Mouse (Mus musculus) forebrain, postnatal 0 days (tissue): Measurements from ENCODE around the gene Ccnd1. TPM values are rescaled to one million over a fixed set of nuclear protein-coding genes. Genes with fewer than 3 reads are reported as not detected.
A peak's percentile ranks its signal among the peaks of the same experiment; 100 is the strongest.

Experiments used
- ATAC-seq: fragments of 200-750 bp; cut with Nextera tagmentation; 2 replicates; pipeline ENCODE4 v1.8.0; 2017; ENCODE audit warnings: mild to moderate bottlenecking, moderate library complexity
- DNase-seq: peaks from one replicate; pipeline ENCODE4 v3.0.0-alpha.2; 2015
- H3K27ac ChIP-seq: fragments of 300-500 bp; sonication (generic); 2 replicates; pipeline ENCODE4 v1.5.1; 2014; ENCODE audit warnings: low read depth, mild to moderate bottlenecking, antibody characterized with exemption, low read length, moderate library complexity, mixed read lengths
- H3K27me3 ChIP-seq: fragments of 300-500 bp; sonication (generic); 2 replicates; pipeline ENCODE4 v1.6.1; 2014; ENCODE audit warnings: mild to moderate bottlenecking, low read length, mixed read lengths; ENCODE audit not compliant: insufficient read depth
- H3K36me3 ChIP-seq: fragments of 300-500 bp; sonication (generic); 2 replicates; pipeline ENCODE4 v1.6.1; 2014; ENCODE audit warnings: mild to moderate bottlenecking, moderate library complexity; ENCODE audit not compliant: insufficient read depth
- H3K4me1 ChIP-seq: fragments of 300-500 bp; sonication (generic); 2 replicates; pipeline ENCODE4 v1.6.1; 2014; ENCODE audit warnings: antibody characterized with exemption; ENCODE audit not compliant: insufficient read depth
- H3K4me2 ChIP-seq: fragments of 300-500 bp; sonication (generic); 2 replicates; pipeline ENCODE4 v1.6.1; 2014; ENCODE audit warnings: low read depth, mild to moderate bottlenecking, moderate library complexity
- H3K4me3 ChIP-seq: fragments of 300-500 bp; sonication (generic); 2 replicates; pipeline ENCODE4 v1.5.1; 2014; ENCODE audit warnings: low read depth, low read length, mixed read lengths
- H3K9ac ChIP-seq: fragments of 300-500 bp; sonication (generic); 2 replicates; pipeline ENCODE4 v1.6.1; 2014; ENCODE audit warnings: mild to moderate bottlenecking
- H3K9me3 ChIP-seq: fragments of 300-500 bp; sonication (generic); 2 replicates; pipeline ENCODE4 v1.6.1; 2016; ENCODE audit warnings: low read length
- CTCF ChIP-seq: sonication (generic); IDR thresholded peaks from 2 replicates; pipeline ENCODE4 v1.5.1; 2016; ENCODE audit warnings: antibody characterized with exemption, control low read depth, low read depth
- WGBS: fragments of 180-500 bp; shearing (Covaris S2); extraction: QIAGEN DNeasy Blood & Tissue Kit; methylation state at CpG from one replicate; pipeline ENCODE4 v1.1.7; 2014; 5-methylcytosine and 5-hydroxymethylcytosine counted together
- polyA plus RNA-seq: library from polyadenylated mRNA; unstranded; fragments of >200 nt; fragmentation: Nextera tagmentation; extraction: Ambion mirVana; gene quantifications from 2 replicates; pipeline ENCODE4 v1.2.1, GENCODE M21; 2015
- total RNA-seq: library from RNA; depleted of rRNA; stranded (reverse); fragments of >200 nt; gene quantifications from 2 replicates; pipeline ENCODE4 v1.2.3, GENCODE M21; 2014

Ccnd1 gene
- total and polyA plus RNA-seq, 2 experiments from 2014 or later, result 29.0 to 33.5 TPM

DNA sequence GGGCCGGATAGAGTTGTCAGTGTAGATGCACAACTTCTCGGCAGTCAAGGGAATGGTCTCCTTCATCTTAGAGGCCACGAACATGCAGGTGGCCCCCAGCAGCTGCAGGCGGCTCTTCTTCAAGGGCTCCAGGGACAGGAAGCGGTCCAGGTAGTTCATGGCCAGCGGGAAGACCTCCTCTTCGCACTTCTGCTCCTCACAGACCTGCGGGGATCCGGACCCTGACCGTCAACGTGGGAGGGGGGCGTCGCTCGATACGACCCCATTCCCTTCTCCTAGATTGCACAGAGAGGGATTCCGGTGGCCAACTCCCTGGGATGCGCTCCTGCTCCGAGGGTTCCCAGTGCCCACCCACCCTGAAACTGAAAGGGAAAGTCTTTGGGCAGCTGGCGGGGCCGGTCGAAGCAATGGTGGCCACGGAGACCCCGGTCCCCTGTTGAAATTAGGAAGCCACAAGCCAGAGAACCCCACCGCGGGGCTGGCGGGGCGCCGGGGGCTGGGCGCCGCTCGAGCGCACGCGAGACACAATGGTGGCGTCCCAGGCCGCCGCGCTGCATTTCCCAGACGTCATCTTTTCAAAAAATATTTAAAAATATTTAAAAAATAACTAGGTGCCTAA, 1.7 kb downstream of the Ccnd1 start:
- H3K4me3 ChIP-seq, result peak overlapping the region; percentile 44
- peak overlapping the region; percentile 52 for H3K9ac ChIP-seq
- WGBS, result under 1% methylated on average over 39 of the region's 39 CpGs
- peak; percentile 18 for DNase-seq
- H3K4me2 ChIP-seq, result peak overlapping the region; percentile 87
- no peak for ATAC-seq
- peaks cover 32% of the 10 kb centered on the region for H3K4me1 ChIP-seq
- TF ChIP-seq CTCF, result no peak
- H3K9me3 ChIP-seq, result no peaks in the 10 kb centered on the region
- no peak overlapping the region for H3K27ac ChIP-seq
- peaks cover 44% of the 10 kb centered on the region for H3K27me3 ChIP-seq
- H3K36me3 ChIP-seq, result no peaks in the 10 kb centered on the region

DNA sequence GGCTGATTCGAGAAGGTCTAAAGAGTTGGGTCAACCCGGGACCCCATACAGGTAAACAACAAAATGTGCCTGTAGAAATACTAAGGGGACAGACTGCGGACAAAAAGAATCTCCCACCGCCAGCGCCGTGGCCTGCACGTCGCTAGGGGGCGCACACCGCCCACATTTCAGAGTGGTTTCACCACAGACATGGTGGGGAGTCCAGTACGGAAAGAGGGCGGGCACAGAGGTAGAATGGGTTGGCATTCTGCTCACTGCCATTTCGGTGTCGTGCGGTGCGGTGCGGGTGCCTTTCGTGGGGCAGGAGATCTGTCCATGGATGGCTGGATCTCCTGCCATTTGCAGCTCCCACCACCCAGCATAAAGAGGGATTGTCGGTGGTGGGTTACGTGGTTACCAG, 2.2 kb downstream of the Ccnd1 start:
- Histone ChIP-seq H3K9me3 (no peaks in the 10 kb centered on the region), H3K4me1 (peaks cover 27% of the 10 kb centered on the region), H3K4me3 (peak overlapping the region; percentile 44), H3K4me2 (peak overlapping the region; percentile 87), H3K9ac (peak overlapping the region; percentile 52), H3K27me3 (peaks cover 39% of the 10 kb centered on the region), H3K27ac (no peak overlapping the region), H3K36me3 (no peaks in the 10 kb centered on the region)
- ATAC-seq, result peak; percentile 72
- peak; percentile 99 for TF ChIP-seq CTCF
- WGBS, result 3% methylated on average over 20 of the region's 20 CpGs
- peak; percentile 91 for DNase-seq

DNA sequence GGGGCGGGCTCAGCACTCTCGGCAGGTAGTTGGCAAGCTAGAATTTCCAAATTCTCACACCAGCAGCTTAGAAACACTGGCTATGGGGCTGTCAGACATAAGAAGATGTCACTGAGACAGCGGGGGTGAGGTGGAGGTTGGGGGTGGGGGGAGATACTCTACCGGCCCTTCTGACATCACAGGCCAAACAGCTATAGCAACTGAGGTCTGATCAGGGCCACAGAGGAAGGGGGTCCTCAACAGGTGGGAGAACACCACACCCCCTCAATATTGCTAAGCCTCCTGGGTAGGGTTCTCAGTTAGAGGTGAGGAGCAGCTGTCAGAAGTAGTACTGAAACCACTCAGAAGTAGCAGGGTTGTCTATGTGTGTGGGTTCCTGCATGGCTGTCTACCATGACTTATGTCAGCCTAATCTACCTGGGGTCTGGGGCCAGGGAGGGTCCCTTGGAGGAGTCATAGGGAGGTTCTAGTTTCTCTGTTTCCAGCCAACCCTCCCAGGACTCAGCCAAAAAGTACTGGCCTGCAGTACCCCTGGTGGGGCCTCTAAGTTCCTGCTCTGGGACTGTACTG, 3.3 kb downstream of the Ccnd1 start:
- WGBS, result 78% methylated on average over 4 of the region's 4 CpGs
- H3K27me3 ChIP-seq, result peaks cover 28% of the 10 kb centered on the region
- no peak overlapping the region for H3K4me2 ChIP-seq
- no peaks in the 10 kb centered on the region for H3K9me3 ChIP-seq
- ATAC-seq (no peak), DNase-seq (no peak)
- H3K4me1 ChIP-seq, result peaks cover 21% of the 10 kb centered on the region
- H3K4me3 ChIP-seq, result no peak overlapping the region
- H3K36me3 ChIP-seq, result no peaks in the 10 kb centered on the region
- no peak for TF ChIP-seq CTCF
- H3K27ac ChIP-seq, result no peak overlapping the region
- no peak overlapping the region for H3K9ac ChIP-seq

DNA sequence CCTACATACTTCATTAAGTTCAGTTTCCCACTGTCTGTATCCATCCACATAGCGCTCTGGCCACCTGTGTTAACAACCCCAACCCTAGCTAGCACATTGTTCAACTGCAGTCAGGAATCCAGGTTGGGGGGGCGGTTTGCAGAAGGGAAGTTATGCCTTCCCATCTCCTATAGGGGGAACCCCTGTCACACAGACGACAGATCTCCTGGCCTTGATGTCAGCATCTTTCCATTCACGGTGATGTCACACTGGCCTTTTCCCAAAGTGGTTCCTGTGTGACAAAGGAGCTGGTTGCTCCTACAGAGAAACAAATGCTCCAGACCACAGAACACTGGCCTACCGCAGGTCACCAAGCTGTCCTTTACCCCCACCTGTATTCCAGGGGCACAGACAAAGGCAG, 4.2 kb downstream of the Ccnd1 start:
- Histone ChIP-seq H3K27ac (no peak overlapping the region), H3K36me3 (no peaks in the 10 kb centered on the region), H3K4me2 (no peak overlapping the region), H3K4me3 (no peak overlapping the region), H3K9me3 (no peaks in the 10 kb centered on the region), H3K27me3 (peaks cover 20% of the 10 kb centered on the region; the same call in 1 of the 2 replicates), H3K4me1 (peaks cover 15% of the 10 kb centered on the region), H3K9ac (0 out of 2 replicates have a peak overlapping the region, but pooled peaks have one; percentile 14)
- ATAC-seq (peak; percentile 23), DNase-seq (peak; percentile 71)
- 44% methylated on average over 5 of the region's 5 CpGs for WGBS
- peak; percentile 71 for TF ChIP-seq CTCF

DNA sequence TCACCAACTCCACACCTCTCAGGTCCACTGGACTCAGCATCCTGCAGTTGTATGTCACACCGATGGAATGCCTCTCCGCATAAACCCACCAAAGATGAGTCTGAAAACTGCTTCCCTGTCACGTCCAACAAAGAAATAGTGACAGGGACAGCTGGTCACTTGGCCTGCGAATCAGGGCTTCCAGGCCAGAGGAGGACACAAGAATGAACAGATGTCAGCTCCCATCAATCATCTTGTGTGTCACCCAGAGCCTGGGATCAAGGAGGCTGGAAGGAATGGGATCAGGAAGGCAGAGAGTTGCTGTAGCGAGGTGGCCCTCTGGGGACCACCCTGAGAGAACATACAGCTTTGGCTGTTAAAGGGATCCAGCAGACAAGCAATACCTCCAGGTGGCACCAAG, 4.8 kb downstream of the Ccnd1 start:
- WGBS, result 80% methylated on average over 5 of the region's 5 CpGs
- Histone ChIP-seq H3K4me1 (peaks cover 15% of the 10 kb centered on the region), H3K36me3 (0 out of 2 replicates have a peak, but pooled peaks cover 3% of the 10 kb centered on the region), H3K4me3 (no peak overlapping the region), H3K9me3 (no peaks in the 10 kb centered on the region), H3K9ac (no peak overlapping the region), H3K27ac (no peak overlapping the region), H3K4me2 (no peak overlapping the region), H3K27me3 (peaks cover 15% of the 10 kb centered on the region; the same call in 1 of the 2 replicates)
- no peak for TF ChIP-seq CTCF
- ATAC-seq (no peak), DNase-seq (no peak)

DNA sequence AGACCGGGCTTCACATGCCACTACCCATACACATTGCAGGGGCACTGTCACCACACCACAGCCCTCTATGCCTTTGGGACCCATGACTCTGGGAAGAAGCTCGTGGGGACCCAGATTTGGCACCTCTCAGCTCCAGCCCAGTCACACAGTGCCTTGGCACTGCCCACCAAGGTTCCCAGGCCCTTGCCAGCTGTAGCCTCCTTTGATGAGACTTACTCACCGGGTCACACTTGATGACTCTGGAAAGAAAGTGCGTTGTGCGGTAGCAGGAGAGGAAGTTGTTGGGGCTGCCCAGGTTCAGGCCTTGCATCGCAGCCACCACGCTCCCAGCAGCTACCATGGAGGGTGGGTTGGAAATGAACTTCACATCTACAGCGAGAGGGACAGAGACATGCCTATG, 5.9 kb downstream of the Ccnd1 start:
- DNase-seq (no peak), ATAC-seq (no peak)
- Histone ChIP-seq H3K9ac (no peak overlapping the region), H3K27me3 (peaks cover 8% of the 10 kb centered on the region; the same call in 1 of the 2 replicates), H3K4me2 (no peak overlapping the region), H3K4me1 (peaks cover 10% of the 10 kb centered on the region), H3K27ac (no peak overlapping the region), H3K9me3 (no peaks in the 10 kb centered on the region), H3K4me3 (no peak overlapping the region), H3K36me3 (peaks cover 7% of the 10 kb centered on the region; the same call in 1 of the 2 replicates)
- TF ChIP-seq CTCF, result no peak
- WGBS, result 92% methylated on average over 8 of the region's 8 CpGs

DNA sequence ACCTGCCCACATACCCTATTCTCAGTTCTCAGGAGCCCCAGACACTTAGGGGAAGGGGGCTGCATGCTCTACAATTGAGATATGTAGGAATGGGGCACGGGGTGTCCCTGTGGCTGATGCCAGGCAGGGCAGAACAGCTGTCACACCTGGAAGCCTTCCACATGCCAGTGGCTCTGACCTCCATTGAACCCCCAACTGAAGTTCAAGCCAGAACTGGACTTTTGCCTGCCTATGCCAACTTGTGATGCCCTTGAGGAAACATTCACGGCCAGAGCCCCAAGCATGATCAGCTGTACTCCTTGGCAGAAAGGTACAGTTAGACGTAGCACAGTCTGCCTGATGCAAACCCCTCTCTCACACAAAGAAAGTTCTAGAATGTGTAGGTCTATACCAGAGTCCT, 6.4 kb downstream of the Ccnd1 start:
- 82% methylated on average over 3 of the region's 3 CpGs for WGBS
- no peak overlapping the region for H3K4me2 ChIP-seq
- H3K36me3 ChIP-seq, result peaks cover 7% of the 10 kb centered on the region; the same call in 1 of the 2 replicates
- H3K27me3 ChIP-seq, result 0 out of 2 replicates have a peak, but pooled peaks cover 4% of the 10 kb centered on the region
- no peak for TF ChIP-seq CTCF
- H3K4me1 ChIP-seq, result peaks cover 5% of the 10 kb centered on the region; the same call in 1 of the 2 replicates
- H3K27ac ChIP-seq, result no peak overlapping the region
- no peak for DNase-seq
- no peak for ATAC-seq
- no peak overlapping the region for H3K9ac ChIP-seq
- H3K9me3 ChIP-seq, result no peaks in the 10 kb centered on the region
- no peak overlapping the region for H3K4me3 ChIP-seq
